Mouse (Mus musculus) CH12.LX (cell line): Measurements from ENCODE around the gene Rras. TPM values are rescaled to one million over a fixed set of nuclear protein-coding genes. Genes with fewer than 3 reads are reported as not detected.

Experiments
- DNase-seq: peaks from one replicate; pipeline ENCODE4 v3.0.0-alpha.2; 2013; ENCODE audit errors: extremely low read depth
- H3K27ac ChIP-seq: 2 replicates; pipeline ENCODE4 v1.5.1; 2012; ENCODE audit warnings: low read depth, mild to moderate bottlenecking, control low read depth, moderate library complexity; ENCODE audit not compliant: insufficient read depth
- H3K27me3 ChIP-seq: replicated peaks from 2 replicates; pipeline ENCODE3; 2012; ENCODE audit warnings: inconsistent platforms
- H3K36me3 ChIP-seq, 2 experiments: replicated peaks in 1 of 2; 2 replicates each; pipeline versions ENCODE3 to v1.6.1; 2012; ENCODE audit warnings: inconsistent platforms in 1 of 2, low read length in 1 of 2, mild to moderate bottlenecking in 1 of 2, mixed read lengths in 1 of 2, moderate library complexity in 1 of 2; ENCODE audit not compliant: control insufficient read depth in 1 of 2, insufficient read depth in 1 of 2
- H3K4me1 ChIP-seq, 2 experiments: 2 replicates each; pipeline ENCODE4 v1.6.1; 2012; ENCODE audit warnings: inconsistent platforms in 1 of 2, moderate library complexity in 1 of 2; ENCODE audit not compliant: insufficient read depth in 2 of 2, control insufficient read depth in 1 of 2
- H3K4me2 ChIP-seq: 2 replicates; pipeline ENCODE4 v1.6.1; 2012; ENCODE audit warnings: low read depth, mild to moderate bottlenecking, control low read depth; ENCODE audit not compliant: poor library complexity, insufficient read depth, severe bottlenecking
- H3K4me3 ChIP-seq, 3 experiments: fragments of 150-350 bp in 1 of 3; sonication (generic) in 1 of 3; replicated peaks in 1 of 3; 2 replicates each; pipeline versions ENCODE3 to v1.5.1; 2011 to 2012; ENCODE audit warnings: low read depth in 2 of 3, low read length in 2 of 3, mild to moderate bottlenecking in 2 of 3, moderate library complexity in 2 of 3, control low read depth in 1 of 3, improper control_type of control experiment in 1 of 3, inconsistent platforms in 1 of 3, mixed read lengths in 1 of 3; ENCODE audit not compliant: poor library complexity in 1 of 3
- H3K79me2 ChIP-seq: replicated peaks from 2 replicates; pipeline ENCODE4 v1.6.1; 2012; ENCODE audit warnings: mild to moderate bottlenecking, moderate library complexity; ENCODE audit not compliant: control insufficient read depth, poor library complexity, insufficient read depth, severe bottlenecking; ENCODE audit errors: extremely low read depth
- H3K9ac ChIP-seq: 2 replicates; pipeline ENCODE4 v1.6.1; 2012; ENCODE audit warnings: low read depth, mild to moderate bottlenecking, control low read depth, moderate library complexity; ENCODE audit not compliant: insufficient read depth
- H3K9me3 ChIP-seq: replicated peaks from 2 replicates; pipeline ENCODE3; 2012; ENCODE audit warnings: low read length, inconsistent platforms, mixed read lengths
- BHLHE40 ChIP-seq: IDR thresholded peaks from 2 replicates; pipeline ENCODE4 v1.6.1; 2011; ENCODE audit warnings: mild to moderate bottlenecking, low read depth, low read length, improper control_type of control experiment
- CHD1 ChIP-seq: IDR thresholded peaks from 2 replicates; pipeline ENCODE4 v1.6.1; 2012; ENCODE audit warnings: low read depth, low read length, improper control_type of control experiment, inconsistent platforms
- CHD2 ChIP-seq: IDR thresholded peaks from 2 replicates; pipeline ENCODE4 v1.6.1; 2011; ENCODE audit warnings: low read length, improper control_type of control experiment
- CTCF ChIP-seq, 2 experiments: IDR thresholded peaks in 1 of 2; conservative IDR thresholded peaks in 1 of 2; 2 replicates each; pipeline ENCODE4 v1.5.1; 2011 to 2012; ENCODE audit warnings: low read depth in 2 of 2, low read length in 2 of 2, improper control_type of control experiment in 1 of 2, inconsistent platforms in 1 of 2, mild to moderate bottlenecking in 1 of 2, moderate library complexity in 1 of 2
- E2F4 ChIP-seq: IDR thresholded peaks from 2 replicates; pipeline ENCODE4 v1.6.1; 2011; ENCODE audit warnings: low read depth, low read length, improper control_type of control experiment; ENCODE audit not compliant: insufficient replicate concordance
- ELF1 ChIP-seq: IDR thresholded peaks from 2 replicates; pipeline ENCODE4 v1.6.1; 2014; ENCODE audit warnings: low read depth, mild to moderate bottlenecking, inconsistent platforms, low read length, improper control_type of control experiment
- EP300 ChIP-seq: IDR thresholded peaks from 2 replicates; pipeline ENCODE4 v1.6.1; 2011; ENCODE audit warnings: low read length, improper control_type of control experiment
- ETS1 ChIP-seq: conservative IDR thresholded peaks from 2 replicates; pipeline ENCODE4 v1.6.1; 2012; ENCODE audit warnings: low read depth, mild to moderate bottlenecking, inconsistent platforms, low read length, improper control_type of control experiment, moderate library complexity
- GABPA ChIP-seq: IDR thresholded peaks from 2 replicates; pipeline ENCODE4 v1.6.1; 2012; ENCODE audit warnings: low read depth, low read length, improper control_type of control experiment, inconsistent platforms; ENCODE audit not compliant: insufficient replicate concordance
- HCFC1 ChIP-seq: IDR thresholded peaks from 2 replicates; pipeline ENCODE4 v1.6.1; 2012; ENCODE audit warnings: low read depth, mild to moderate bottlenecking, inconsistent platforms, low read length, improper control_type of control experiment
- IRF4 ChIP-seq: IDR thresholded peaks from 2 replicates; pipeline ENCODE4 v1.6.1; 2014; ENCODE audit warnings: low read depth, mild to moderate bottlenecking, inconsistent platforms, low read length, improper control_type of control experiment
- JUN ChIP-seq: IDR thresholded peaks from 2 replicates; pipeline ENCODE4 v1.6.1; 2011; ENCODE audit warnings: low read depth, mild to moderate bottlenecking, low read length, improper control_type of control experiment, moderate library complexity; ENCODE audit not compliant: insufficient read depth
- JUND ChIP-seq: conservative IDR thresholded peaks from 2 replicates; pipeline ENCODE4 v1.6.1; 2011; ENCODE audit warnings: low read depth, low read length, improper control_type of control experiment
- KAT2A ChIP-seq: IDR thresholded peaks from 2 replicates; pipeline ENCODE4 v1.6.1; 2012; ENCODE audit warnings: low read length, improper control_type of control experiment, inconsistent platforms; ENCODE audit not compliant: insufficient replicate concordance
- MAFK ChIP-seq: IDR thresholded peaks from 2 replicates; pipeline ENCODE4 v1.6.1; 2011; ENCODE audit warnings: low read length, improper control_type of control experiment; ENCODE audit not compliant: insufficient replicate concordance
- MAX ChIP-seq: IDR thresholded peaks from 2 replicates; pipeline ENCODE4 v1.6.1; 2011; ENCODE audit warnings: low read length, improper control_type of control experiment
- MAZ ChIP-seq: IDR thresholded peaks from 2 replicates; pipeline ENCODE4 v1.6.1; 2012; ENCODE audit warnings: low read depth, mild to moderate bottlenecking, inconsistent platforms, low read length, improper control_type of control experiment, moderate library complexity
- MEF2A ChIP-seq: IDR thresholded peaks from 2 replicates; pipeline ENCODE4 v1.6.1; 2014; ENCODE audit warnings: low read depth, mild to moderate bottlenecking, inconsistent platforms, low read length, improper control_type of control experiment, borderline replicate concordance
- MXI1 ChIP-seq: IDR thresholded peaks from 2 replicates; pipeline ENCODE4 v1.6.1; 2011; ENCODE audit warnings: mild to moderate bottlenecking, low read depth, low read length, improper control_type of control experiment
- NELFE ChIP-seq: IDR thresholded peaks from 2 replicates; pipeline ENCODE4 v1.6.1; 2011; ENCODE audit warnings: low read depth, low read length, improper control_type of control experiment
- NRF1 ChIP-seq: IDR thresholded peaks from 2 replicates; pipeline ENCODE4 v1.6.1; 2014; ENCODE audit warnings: low read depth, mild to moderate bottlenecking, inconsistent platforms, low read length, improper control_type of control experiment, moderate library complexity
- PAX5 ChIP-seq: IDR thresholded peaks from 2 replicates; pipeline ENCODE4 v1.6.1; 2012; ENCODE audit warnings: low read length, inconsistent platforms, mixed read lengths
- POLR2A ChIP-seq: IDR thresholded peaks from 2 replicates; pipeline ENCODE4 v1.6.1; 2011; ENCODE audit warnings: low read depth, mild to moderate bottlenecking, improper control_type of control experiment, low read length
- POLR2AphosphoS2 ChIP-seq: IDR thresholded peaks from 2 replicates; pipeline ENCODE4 v1.6.1; 2011; ENCODE audit warnings: low read depth, low read length, improper control_type of control experiment
- RAD21 ChIP-seq: IDR thresholded peaks from 2 replicates; pipeline ENCODE4 v1.6.1; 2011; ENCODE audit warnings: low read depth, mild to moderate bottlenecking, low read length, improper control_type of control experiment, moderate library complexity
- RCOR1 ChIP-seq: conservative IDR thresholded peaks from 2 replicates; pipeline ENCODE4 v1.6.1; 2012; ENCODE audit warnings: low read depth, mild to moderate bottlenecking, inconsistent platforms, low read length, improper control_type of control experiment
- SIN3A ChIP-seq: IDR thresholded peaks from 2 replicates; pipeline ENCODE4 v1.6.1; 2012; ENCODE audit warnings: low read length, improper control_type of control experiment, inconsistent platforms
- SMC3 ChIP-seq: IDR thresholded peaks from 2 replicates; pipeline ENCODE4 v1.6.1; 2011; ENCODE audit warnings: low read depth, low read length, improper control_type of control experiment
- TBP ChIP-seq: conservative IDR thresholded peaks from 2 replicates; pipeline ENCODE4 v1.6.1; 2011; ENCODE audit warnings: low read depth, low read length, improper control_type of control experiment
- TCF12 ChIP-seq: IDR thresholded peaks from 2 replicates; pipeline ENCODE4 v1.6.1; 2014; ENCODE audit warnings: low read depth, mild to moderate bottlenecking, inconsistent platforms, low read length, improper control_type of control experiment
- UBTF ChIP-seq: IDR thresholded peaks from 2 replicates; pipeline ENCODE4 v1.6.1; 2012; ENCODE audit warnings: low read depth, mild to moderate bottlenecking, inconsistent platforms, low read length, improper control_type of control experiment, moderate library complexity
- USF1 ChIP-seq: IDR thresholded peaks from 2 replicates; pipeline ENCODE4 v1.6.1; 2014; ENCODE audit warnings: low read depth, mild to moderate bottlenecking, inconsistent platforms, low read length, improper control_type of control experiment
- USF2 ChIP-seq: conservative IDR thresholded peaks from 2 replicates; pipeline ENCODE4 v1.6.1; 2011; ENCODE audit warnings: low read depth, low read length, improper control_type of control experiment
- ZC3H11A ChIP-seq: IDR thresholded peaks from 2 replicates; pipeline ENCODE4 v1.6.1; 2012; ENCODE audit warnings: low read depth, mild to moderate bottlenecking, inconsistent platforms, low read length, improper control_type of control experiment
- ZKSCAN1 ChIP-seq: IDR thresholded peaks from 2 replicates; pipeline ENCODE4 v1.6.1; 2012; ENCODE audit warnings: low read depth, inconsistent platforms, low read length, improper control_type of control experiment, borderline replicate concordance
- ZMIZ1 ChIP-seq: IDR thresholded peaks from 2 replicates; pipeline ENCODE4 v1.6.1; 2012; ENCODE audit warnings: low read depth, mild to moderate bottlenecking, inconsistent platforms, low read length, improper control_type of control experiment
- ZNF384 ChIP-seq: IDR thresholded peaks from 2 replicates; pipeline ENCODE4 v1.6.1; 2012; ENCODE audit warnings: low read depth, low read length, improper control_type of control experiment, inconsistent platforms
- dilution Hi-C: fragments of 300-500 bp; cut with MboI; formaldehyde crosslinking; loops from 2 replicates; pipeline ENCODE4 v1.14.3; 2020; ENCODE audit warnings: low sequenced_read_pairs; ENCODE audit not compliant: extremely low pct_unique_long_range_greater_than_20kb, extremely low pct_ligation_motif_present
- in situ Hi-C: fragments of 300-500 bp; cut with MboI; formaldehyde crosslinking; loops from 3 replicates; pipeline ENCODE4 v1.14.3; 2019; ENCODE audit warnings: low sequenced_read_pairs, low pct_ligation_motif_present, low pct_unique_long_range_greater_than_20kb, mixed read lengths
- polyA plus RNA-seq: library from polyadenylated mRNA; unstranded; fragments of >175 nt; gene quantifications from 2 replicates; pipeline ENCODE4 v1.2.1, GENCODE M21; 2012; ENCODE audit warnings: low read depth; ENCODE audit not compliant: insufficient read length
- total RNA-seq, 2 experiments: library from RNA; depleted of rRNA; stranded (reverse); fragments of 300-350 nt in 1 of 2; fragments of >200 nt in 1 of 2; gene quantifications; 2 replicates each; pipeline ENCODE4 v1.2.3; 2012 to 2014

The Rras gene
- total RNA-seq (2012; rRNA removed) (5.0 and 10.6 TPM in 2 replicates), total RNA-seq (2014; rRNA removed) (6.6 and 7.2 TPM in 2 replicates), polyA plus RNA-seq (18.5 and 19.8 TPM in 2 replicates)

DNA sequence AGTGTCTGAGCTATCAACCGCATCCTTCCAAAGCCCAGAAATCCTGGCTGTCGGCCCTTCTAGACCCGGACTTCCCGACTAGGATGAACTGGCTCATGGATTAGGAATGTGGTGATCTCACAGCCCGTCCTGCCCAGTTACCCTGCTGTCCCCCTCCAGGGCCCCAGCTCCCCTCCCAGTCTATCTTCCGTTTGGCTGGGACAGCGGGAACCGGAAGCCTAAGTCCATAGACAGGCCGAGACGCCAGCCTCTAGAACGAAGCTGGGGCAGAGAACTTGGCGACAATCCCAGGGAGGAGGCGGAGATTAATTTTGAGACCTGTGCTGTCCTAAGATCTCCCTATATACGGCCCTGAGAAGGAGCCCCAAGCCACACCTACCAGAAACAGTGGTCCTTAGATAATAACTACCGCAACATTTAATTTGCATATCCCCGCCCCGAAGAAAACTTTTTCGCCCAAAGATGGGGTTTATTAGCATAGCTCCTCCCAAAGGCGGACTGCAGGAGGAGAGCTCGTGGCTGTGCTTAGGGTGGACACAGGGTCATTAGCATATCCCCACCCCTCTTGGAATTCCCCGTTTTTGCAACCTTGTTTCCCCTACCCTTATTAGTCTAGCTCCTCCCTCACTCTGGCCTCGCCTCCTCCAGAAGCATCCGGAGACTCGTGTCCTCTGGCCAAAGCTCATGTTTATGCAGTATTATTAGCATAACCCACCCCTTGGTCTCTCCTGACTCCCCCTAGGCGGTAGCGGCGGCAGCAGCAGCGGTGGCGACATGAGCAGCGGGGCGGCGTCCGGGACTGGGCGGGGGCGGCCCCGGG lies at the start of gene Rras:
Rras (plus strand) TSS at position 720 of the 820 bp plus-strand sequence.
- in situ Hi-C loops: no loop called here
- TF ChIP-seq EP300 (no peak), USF1 (no peak), POLR2AphosphoS2 (no peak), ELF1 (peak; percentile 61), ZMIZ1 (0 out of 2 replicates have a peak, but pooled peaks have one; percentile 46), CHD1 (no peak), SMC3 (no peak), MXI1 (peak; percentile 69; the same call in 1 of the 2 replicates), MAFK (no peak), POLR2A (peak; percentile 56; the same call in 1 of the 2 replicates), MAZ (peak; percentile 69; the same call in 1 of the 2 replicates), RCOR1 (no peak), NRF1 (peak; percentile 8; the same call in 1 of the 2 replicates), CHD2 (no peak), ZKSCAN1 (no peak), TBP (peak; percentile 81), ZC3H11A (no peak), SIN3A (peak; percentile 77), JUN (no peak), E2F4 (no peak; the same call in 1 of the 2 replicates), MAX (peak; percentile 79), USF2 (no peak), NELFE (0 out of 2 replicates have a peak, but pooled peaks have one; percentile 26), ZNF384 (no peak), TCF12 (0 out of 2 replicates have a peak, but pooled peaks have one; percentile 13), HCFC1 (peak; percentile 51; the same call in 1 of the 2 replicates), UBTF (no peak), IRF4 (0 out of 2 replicates have a peak, but pooled peaks have one; percentile 11), BHLHE40 (peak; percentile 51), GABPA (no peak), KAT2A (0 out of 2 replicates have a peak, but pooled peaks have one; percentile 19), CTCF (conservative IDR thresholded peaks at IDR 0.05 in 1 of 2, IDR thresholded peaks at IDR 0.05 in 1 of 2; ENCODE audit: low read depth in 2 of 2, low read length in 2 of 2) (no peak), JUND (no peak), RAD21 (no peak), ETS1 (no peak; the same call in 1 of the 2 replicates), PAX5 (no peak), MEF2A (no peak)

More for the DNA sequence above, at the start of gene Rras:
- no peaks in the 10 kb centered on the region for H3K27me3 ChIP-seq
- peak within 1 kb of the TSS; percentile 89 for H3K9ac ChIP-seq
- peaks cover 0 to 31% of the 10 kb centered on the region in 2 experiments; a peak in 2 of 4 replicates for H3K4me1 ChIP-seq
- peak within 1 kb of the TSS; percentile 70 for H3K4me2 ChIP-seq
- peaks cover 12 to 33% of the 10 kb centered on the region in 2 experiments for H3K36me3 ChIP-seq
- peak within 1 kb of the TSS; percentile 63 to 78 (median 72) for H3K4me3 ChIP-seq
- H3K9me3 ChIP-seq: no peaks in the 10 kb centered on the region
- H3K79me2 ChIP-seq: peaks cover 18% of the 10 kb centered on the region
- dilution Hi-C loops: no loop called here
- DNase-seq: peak; percentile 100
- H3K27ac ChIP-seq: peak within 1 kb of the TSS; percentile 81
